ENCODE assay signal across 16 mouse cellular contexts in the genomic region with DNA sequence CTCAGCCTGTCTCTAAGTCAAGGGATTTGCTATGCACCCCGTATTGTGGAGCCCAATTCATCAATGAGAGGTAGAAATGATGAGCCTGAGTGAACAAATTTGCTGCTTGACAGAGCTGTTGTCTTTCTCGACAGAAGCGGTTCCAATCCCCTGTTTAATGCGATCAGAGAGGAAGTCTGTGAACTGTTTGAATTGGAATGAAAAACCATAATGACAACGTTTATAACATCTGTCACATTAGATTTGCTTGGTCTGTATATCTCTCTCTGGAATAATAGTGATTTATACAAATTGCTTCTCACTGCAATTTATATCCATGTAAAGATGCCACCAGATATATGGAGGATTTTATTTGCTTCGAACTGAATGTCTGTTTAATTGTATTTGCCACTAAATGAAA.
"Had no signal": no experiment of that assay in that cellular context is flagged by ENCODE, and none has a peak within 500 bp of the region (broad histone marks: within the 10 kb centered on the region; RNA-seq: fewer than 3 reads in every experiment).

No protein-coding gene starts in this region.

- ATAC-seq: intestine, embryonic 16.5 days; midbrain, embryonic 16.5 days had no signal

- H3K4me3 ChIP-seq: liver, embryonic 13.5 days; midbrain, embryonic 12.5 days; myocyte had no signal

- H3K4me2 ChIP-seq: liver, embryonic 13.5 days; midbrain, embryonic 12.5 days had no signal

- DNase-seq: kidney, adult 18-20 months; kidney, adult 9 months; kidney, postnatal 14 days; kidney, postnatal 4 days; left cerebral cortex, postnatal 4 days; liver, embryonic 13.5 days; lung, adult 2 months; lung, postnatal 14 days; lung, postnatal 4 days; thymus, adult 2 months; thymus, postnatal 25 days had no signal

- H3K36me3 ChIP-seq: liver, embryonic 13.5 days; midbrain, embryonic 12.5 days had no signal

- H3K27ac ChIP-seq: liver, embryonic 13.5 days; midbrain, embryonic 12.5 days; stomach, postnatal 0 days had no signal

- H3K4me1 ChIP-seq: liver, embryonic 13.5 days; midbrain, embryonic 12.5 days had no signal

- H3K9me3 ChIP-seq: liver, embryonic 13.5 days; midbrain, embryonic 12.5 days had no signal

- H3K9ac ChIP-seq: liver, embryonic 13.5 days; midbrain, embryonic 12.5 days had no signal

- H3K27me3 ChIP-seq: liver, embryonic 13.5 days; midbrain, embryonic 12.5 days had no signal
